Mouse (Mus musculus): ENCODE data around the gene Lyl1. TPM values are rescaled to one million over a fixed set of nuclear protein-coding genes. Genes with fewer than 3 reads are reported as not detected.

Gene Lyl1
- polyA plus RNA-seq, 1 experiment from 2014 or later: 4.6 TPM

- Histone ChIP-seq H3K36me3 (peaks cover 55% of the 10 kb centered on the region), H3K9me3 (replicated peaks) (no peaks in the 10 kb centered on the region), H3K27me3 (ENCODE audit: low read depth, poor library complexity, severe bottlenecking) (peaks cover 41% of the 10 kb centered on the region), H3K4me1 (peaks cover 36% of the 10 kb centered on the region), H3K27ac (peak overlapping the region; percentile 38; the same call in 1 of the 2 replicates), H3K4me3 (peak overlapping the region; percentile 11; the same call in 1 of the 2 replicates)
- peak; percentile 65 for DNase-seq (ENCODE audit: low spot score)
- WGBS: 67% methylated on average over 7 of the region's 7 CpGs
Observed at GRCm38 (mm10) chr8:84699861-84700322, 1.4 kb upstream of the Lyl1 start.

GRCm38 (mm10) chr8:84700526-84700925, 731 bp upstream of the Lyl1 start:
- peaks cover 48% of the 10 kb centered on the region for H3K36me3 ChIP-seq
- H3K4me1 ChIP-seq: peaks cover 42% of the 10 kb centered on the region
- no peaks in the 10 kb centered on the region for H3K9me3 ChIP-seq (replicated peaks)
- no peak overlapping the region for H3K27ac ChIP-seq
- H3K4me3 ChIP-seq: no peak overlapping the region
- no peak for DNase-seq (ENCODE audit: low spot score)
- WGBS: 83% methylated on average over 5 of the region's 5 CpGs
- H3K27me3 ChIP-seq (ENCODE audit: low read depth, poor library complexity, severe bottlenecking): peaks cover 47% of the 10 kb centered on the region

- Histone ChIP-seq H3K27ac (peak overlapping the region; percentile 43; the same call in 1 of the 2 replicates), H3K9me3 (replicated peaks) (no peaks in the 10 kb centered on the region), H3K4me1 (peaks cover 57% of the 10 kb centered on the region), H3K36me3 (peaks cover 28% of the 10 kb centered on the region), H3K27me3 (ENCODE audit: low read depth, poor library complexity, severe bottlenecking) (peaks cover 65% of the 10 kb centered on the region), H3K4me3 (peak overlapping the region; percentile 39)
- DNase-seq (ENCODE audit: low spot score): no peak
- 78% methylated on average over 9 of the region's 9 CpGs for WGBS
Observed at GRCm38 (mm10) chr8:84702561-84702960, 1.3 kb downstream of the Lyl1 start.

- H3K27ac ChIP-seq: peak overlapping the region; percentile 43; the same call in 1 of the 2 replicates
- peaks cover 62% of the 10 kb centered on the region for H3K4me1 ChIP-seq
- DNase-seq (ENCODE audit: low spot score): no peak
- peaks cover 23% of the 10 kb centered on the region for H3K36me3 ChIP-seq
- H3K9me3 ChIP-seq (replicated peaks): no peaks in the 10 kb centered on the region
- 81% methylated on average over 6 of the region's 6 CpGs for WGBS
- peak overlapping the region; percentile 47 for H3K4me3 ChIP-seq
- H3K27me3 ChIP-seq (ENCODE audit: low read depth, poor library complexity, severe bottlenecking): peaks cover 70% of the 10 kb centered on the region
Observed at GRCm38 (mm10) chr8:84702963-84703465, 1.8 kb downstream of the Lyl1 start.

- 8% methylated on average over 38 of the region's 38 CpGs for WGBS
- Histone ChIP-seq H3K9me3 (replicated peaks) (no peaks in the 10 kb centered on the region), H3K27me3 (ENCODE audit: low read depth, poor library complexity, severe bottlenecking) (peaks cover 76% of the 10 kb centered on the region), H3K36me3 (peaks cover 17% of the 10 kb centered on the region), H3K4me3 (peak overlapping the region; percentile 47), H3K27ac (peak overlapping the region; percentile 74), H3K4me1 (peaks cover 68% of the 10 kb centered on the region)
- DNase-seq (ENCODE audit: low spot score): no peak
Observed at GRCm38 (mm10) chr8:84703466-84704249, 2.4 kb downstream of the Lyl1 start.

- Histone ChIP-seq H3K27ac (peak overlapping the region; percentile 74), H3K4me3 (peak overlapping the region; percentile 47), H3K4me1 (peaks cover 75% of the 10 kb centered on the region), H3K9me3 (replicated peaks) (no peaks in the 10 kb centered on the region), H3K36me3 (peaks cover 10% of the 10 kb centered on the region), H3K27me3 (ENCODE audit: low read depth, poor library complexity, severe bottlenecking) (peaks cover 83% of the 10 kb centered on the region)
- peak; percentile 89 for DNase-seq (ENCODE audit: low spot score)
- WGBS: under 1% methylated on average over 16 of the region's 16 CpGs
Observed at GRCm38 (mm10) chr8:84704356-84704755, 3.1 kb downstream of the Lyl1 start.

- 2% methylated on average over 61 of the region's 61 CpGs for whole genome bisulfite sequencing
- Histone ChIP-seq H3K4me3 (peak overlapping the region; percentile 47), H3K27me3 (ENCODE audit: low read depth, poor library complexity, severe bottlenecking) (peaks cover 91% of the 10 kb centered on the region), H3K36me3 (peaks cover 2% of the 10 kb centered on the region; the same call in 1 of the 2 replicates), H3K4me1 (peaks cover 75% of the 10 kb centered on the region), H3K27ac (peak overlapping the region; percentile 76), H3K9me3 (replicated peaks) (no peaks in the 10 kb centered on the region)
- peak; percentile 68 for DNase-seq (ENCODE audit: low spot score)
Observed at GRCm38 (mm10) chr8:84704867-84705831, 3.9 kb downstream of the Lyl1 start.

- peak overlapping the region; percentile 47 for H3K4me3 ChIP-seq
- no peaks in the 10 kb centered on the region for H3K36me3 ChIP-seq
- H3K4me1 ChIP-seq: peaks cover 76% of the 10 kb centered on the region
- under 1% methylated on average over 12 of the region's 12 CpGs for WGBS
- no peak for DNase-seq (ENCODE audit: low spot score)
- peaks cover 97% of the 10 kb centered on the region for H3K27me3 ChIP-seq (ENCODE audit: low read depth, poor library complexity, severe bottlenecking)
- peak overlapping the region; percentile 76 for H3K27ac ChIP-seq
- H3K9me3 ChIP-seq (replicated peaks): no peaks in the 10 kb centered on the region
Observed at GRCm38 (mm10) chr8:84705960-84706359, 4.7 kb downstream of the Lyl1 start.

GRCm38 (mm10) chr8:84706610-84707266, 5.5 kb downstream of the Lyl1 start:
- Histone ChIP-seq H3K9me3 (replicated peaks) (no peaks in the 10 kb centered on the region), H3K4me1 (peaks cover 76% of the 10 kb centered on the region), H3K4me3 (peak overlapping the region; percentile 37), H3K36me3 (no peaks in the 10 kb centered on the region), H3K27ac (peak overlapping the region; percentile 76), H3K27me3 (ENCODE audit: low read depth, poor library complexity, severe bottlenecking) (peaks cover 97% of the 10 kb centered on the region)
- DNase-seq (ENCODE audit: low spot score): peak; percentile 71
- under 1% methylated on average over 43 of the region's 45 CpGs for WGBS

- under 1% methylated on average over 22 of the region's 22 CpGs for WGBS
- Histone ChIP-seq H3K27ac (peak overlapping the region; percentile 76), H3K27me3 (ENCODE audit: low read depth, poor library complexity, severe bottlenecking) (peaks cover 97% of the 10 kb centered on the region), H3K4me1 (peaks cover 76% of the 10 kb centered on the region), H3K9me3 (replicated peaks) (no peaks in the 10 kb centered on the region), H3K4me3 (peak overlapping the region; percentile 37), H3K36me3 (no peaks in the 10 kb centered on the region)
- DNase-seq (ENCODE audit: low spot score): peak; percentile 68
Observed at GRCm38 (mm10) chr8:84707267-84707883, 6.1 kb downstream of the Lyl1 start.

- WGBS: 2% methylated on average over 15 of the region's 15 CpGs
- H3K36me3 ChIP-seq: no peaks in the 10 kb centered on the region
- H3K4me3 ChIP-seq: peak overlapping the region; percentile 37
- peak overlapping the region; percentile 76; the same call in 1 of the 2 replicates for H3K27ac ChIP-seq
- H3K4me1 ChIP-seq: peaks cover 83% of the 10 kb centered on the region
- H3K9me3 ChIP-seq (replicated peaks): no peaks in the 10 kb centered on the region
- DNase-seq (ENCODE audit: low spot score): peak; percentile 54
- H3K27me3 ChIP-seq (ENCODE audit: low read depth, poor library complexity, severe bottlenecking): peaks cover 97% of the 10 kb centered on the region
Observed at GRCm38 (mm10) chr8:84708071-84708541, 6.8 kb downstream of the Lyl1 start.

Data from limb, embryonic 10.5 days (tissue).